Mouse (Mus musculus) granulocyte monocyte progenitor cell, adult 5-6 weeks (primary cell): ENCODE measurements around the gene Lpcat3. TPM values are rescaled to one million over a fixed set of nuclear protein-coding genes. Genes with fewer than 3 reads are reported as not detected.

Source experiments
- ATAC-seq: replicated peaks from 2 replicates; pipeline ENCODE4 v1.8.0; 2016; ENCODE audit warnings: mild to moderate bottlenecking, moderate TSS enrichment, inconsistent platforms; ENCODE audit not compliant: poor library complexity, severe bottlenecking
- total RNA-seq, 2 experiments: library from RNA; stranded (forward) in 1 of 2; stranded (reverse) in 1 of 2; fragments of 200-712, 200-1000 nt in 1 of 2; fragments of >200 nt in 1 of 2; fragmentation: Nextera tagmentation in 1 of 2; gene quantifications; 2 replicates each; pipeline ENCODE4 v1.2.3; 2014 to 2017

The Lpcat3 gene
- total RNA-seq, 2 experiments from 2014 or later: 23.1 to 38.3 TPM

- ATAC-seq: no peak
These were observed 39.4 kb downstream of the Lpcat3 start for GRCm38 (mm10) chr6:124702102-124702783.

- peak; percentile 90 for ATAC-seq
These were observed 39.9 kb downstream of the Lpcat3 start for GRCm38 (mm10) chr6:124702784-124703103.

- no peak for ATAC-seq
These were observed 41.0 kb downstream of the Lpcat3 start for GRCm38 (mm10) chr6:124703789-124704188.

- no peak for ATAC-seq
These were observed 41.6 kb downstream of the Lpcat3 start for GRCm38 (mm10) chr6:124704417-124704816.

GRCm38 (mm10) chr6:124706061-124706627 is 43.3 kb downstream of the Lpcat3 start:
- ATAC-seq: no peak

GRCm38 (mm10) chr6:124708289-124708889 is 45.6 kb downstream of the Lpcat3 start:
- no peak for ATAC-seq

- ATAC-seq: peak; percentile 89
These were observed 49.3 kb downstream of the Lpcat3 start, which contains the start of the genes Emg1 and Phb2 for GRCm38 (mm10) chr6:124711824-124712782. Emg1 (minus strand) TSS chr6:124712178. Phb2 (plus strand) TSS chr6:124712336.

GRCm38 (mm10) chr6:124712918-124713317 is 50.1 kb downstream of the Lpcat3 start:
- ATAC-seq: no peak

- ATAC-seq: peak; percentile 31
These were observed 54.1 kb downstream of the Lpcat3 start for GRCm38 (mm10) chr6:124716864-124717490.

- no peak for ATAC-seq
These were observed 55.1 kb downstream of the Lpcat3 start for GRCm38 (mm10) chr6:124717968-124718367.

GRCm38 (mm10) chr6:124718703-124719102 is 55.9 kb downstream of the Lpcat3 start:
- ATAC-seq: no peak

- ATAC-seq: no peak
These were observed 56.6 kb downstream of the Lpcat3 start for GRCm38 (mm10) chr6:124719354-124719978.

GRCm38 (mm10) chr6:124720904-124721303 is 58.1 kb downstream of the Lpcat3 start:
- peak; percentile 67 for ATAC-seq

GRCm38 (mm10) chr6:124722876-124723473 is 60.1 kb downstream of the Lpcat3 start:
- ATAC-seq: no peak; the same call in 1 of the 2 replicates

GRCm38 (mm10) chr6:124723541-124723940 is 60.7 kb downstream of the Lpcat3 start:
- ATAC-seq: peak; percentile 75

GRCm38 (mm10) chr6:124724472-124724871 is 61.6 kb downstream of the Lpcat3 start:
- ATAC-seq: no peak

GRCm38 (mm10) chr6:124728621-124729020 is 65.8 kb downstream of the Lpcat3 start:
- no peak for ATAC-seq

- peak; percentile 63 for ATAC-seq
These were observed 67.3 kb downstream of the Lpcat3 start for GRCm38 (mm10) chr6:124729850-124730705.
